Mouse (Mus musculus): ENCODE results near the gene Spen. TPM values are rescaled to one million over a fixed set of nuclear protein-coding genes. Genes with fewer than 3 reads are reported as not detected.

The Spen gene
- polyA plus RNA-seq (2017; shearing (Covaris generic)): 10 to 100 TPM; 24.7 to 34.4 TPM

GRCm38 (mm10) chr4:141538408-141539212, at the start of gene Spen:
TSS of gene Spen (minus strand) at chr4:141538597.

DNA sequence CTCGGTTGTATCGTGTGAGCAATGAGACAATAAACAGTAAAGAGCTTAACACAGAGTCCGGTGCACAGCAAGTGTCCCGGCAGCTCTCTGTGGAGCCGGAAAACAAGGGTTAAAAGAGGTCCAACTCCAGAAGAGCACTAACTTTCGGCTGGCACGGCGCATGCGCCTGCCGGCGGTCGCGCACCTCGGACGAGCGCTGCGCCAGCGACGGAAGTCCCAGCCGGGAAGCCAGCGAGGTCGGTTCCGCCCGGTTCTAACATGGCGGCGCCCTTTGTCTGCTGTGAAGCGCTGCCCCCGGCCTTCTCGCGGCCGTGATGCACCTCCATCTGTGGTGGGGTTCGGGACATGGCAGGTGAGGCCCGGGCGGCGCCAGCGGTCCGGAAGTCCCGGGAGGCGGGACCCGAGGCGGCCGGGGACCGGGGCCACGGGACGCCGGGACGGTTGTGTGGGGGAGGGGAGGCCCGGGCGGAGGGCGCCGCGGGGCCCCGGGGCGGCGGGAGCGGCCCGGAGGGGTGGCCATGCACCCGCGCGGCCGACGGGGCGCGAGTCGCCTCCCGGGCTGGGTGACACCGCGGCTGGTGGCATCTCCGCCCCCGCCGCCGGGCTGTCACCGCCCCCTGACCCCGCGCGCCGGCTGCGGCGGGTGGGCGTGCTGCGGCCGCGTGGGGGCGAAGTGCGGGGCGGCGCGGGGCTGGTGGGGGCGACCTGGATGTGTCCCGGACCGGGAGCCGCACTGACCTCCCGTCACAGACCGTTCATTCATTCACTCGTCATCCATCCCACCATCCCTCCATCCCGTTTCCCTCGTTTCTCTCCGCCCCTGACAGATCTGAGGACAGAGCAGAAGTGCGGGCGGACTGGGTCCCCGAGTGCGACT, 93.7 kb downstream of the Spen start, which contains the start of gene Zbtb17:
TSS of gene Zbtb17 (plus strand) at position 204 of the 877 bp plus-strand sequence.

GRCm38 (mm10) chr4:141435974-141436373, 102.4 kb downstream of the Spen start, which contains the start of gene Srarp:
TSS of gene Srarp (minus strand) at chr4:141436105.

GRCm38 (mm10) chr4:141420192-141420829, 118.1 kb downstream of the Spen start, which contains the start of gene Hspb7:
TSS of gene Hspb7 (plus strand) at chr4:141420779.

Other genes starting within 250 kb of the Spen start
- not detected for gene Epha2, start 237.4 kb downstream of the Spen start, polyA plus RNA-seq (2017; shearing (Covaris generic))
- not detected for gene Fam131c, start 170.4 kb downstream of the Spen start, polyA plus RNA-seq (2017; shearing (Covaris generic))
- not detected for gene Clcnka, start 139.9 kb downstream of the Spen start, polyA plus RNA-seq (2017; shearing (Covaris generic))
- not detected for gene Clcnkb, start 122.6 kb downstream of the Spen start, polyA plus RNA-seq (2017; shearing (Covaris generic))
- not detected for gene Hspb7, start 117.8 kb downstream of the Spen start, polyA plus RNA-seq (2017; shearing (Covaris generic))
- not detected for gene Srarp, start 102.5 kb downstream of the Spen start, polyA plus RNA-seq (2017; shearing (Covaris generic))
- 10 to 100 TPM; 28.4 to 33.1 TPM for gene Zbtb17, start 93.9 kb downstream of the Spen start, polyA plus RNA-seq (2017; shearing (Covaris generic))
- under 1 TPM in 1 of 2 experiments, not detected in 1; 0.44 TPM for gene Fblim1, start 67.5 kb upstream of the Spen start, polyA plus RNA-seq (2017; shearing (Covaris generic))
- gene Tmem82, start 80.0 kb upstream of the Spen start, polyA plus RNA-seq (2017; shearing (Covaris generic)): under 1 TPM; 0.32 to 0.37 TPM
- gene Slc25a34, start 85.2 kb upstream of the Spen start, polyA plus RNA-seq (2017; shearing (Covaris generic)): not detected
- gene Plekhm2, start 126.3 kb upstream of the Spen start, polyA plus RNA-seq (2017; shearing (Covaris generic)): 1 to 10 TPM; 8.9 to 9.8 TPM
- not detected for gene Rsc1a1, start 147.0 kb upstream of the Spen start, polyA plus RNA-seq (2017; shearing (Covaris generic))
- 10 to 100 TPM; 18.6 to 24.4 TPM for gene Ddi2, start 184.8 kb upstream of the Spen start, polyA plus RNA-seq (2017; shearing (Covaris generic))
- gene Agmat, start 208.1 kb upstream of the Spen start, polyA plus RNA-seq (2017; shearing (Covaris generic)): under 1 TPM in 1 of 2 experiments, not detected in 1; 0.25 TPM